In genomic region chr13:40916321-40917160, GRCm38 (mm10) we compare ENCODE assay signal across 7 mouse cellular contexts. TPM values are rescaled to one million over a fixed set of nuclear protein-coding genes. Genes with fewer than 3 reads are reported as not detected.
DNase-seq lines count a peak whose midpoint lies in the region; ATAC-seq and TF ChIP-seq lines count a peak whose summit lies in the region.

No protein-coding gene starts in this region.

- H3K27ac ChIP-seq in MEL (ENCODE audit: control insufficient read depth, low read depth, low read length): no peak overlapping the region

- no peak for ATAC-seq in cerebellum, adult (ENCODE audit: insufficient number of reproducible peaks, low FRiP score, low TSS enrichment)

- TF ChIP-seq CTCF in C2C12 (IDR thresholded peaks at IDR 0.05; ENCODE audit: control insufficient read depth, insufficient read depth, insufficient read length): no peak
- TF ChIP-seq CTCF in MEL (IDR thresholded peaks at IDR 0.05 in 2 of 3, conservative IDR thresholded peaks at IDR 0.05 in 1 of 3; ENCODE audit: control insufficient read depth in 1 of 3, insufficient read depth in 1 of 3, low read depth in 2 of 3, low read length in 3 of 3, poor library complexity in 1 of 3, severe bottlenecking in 1 of 3): no peak

- H3ac ChIP-seq in C2C12 (ENCODE audit: control insufficient read depth, insufficient read length, low read depth): no peak overlapping the region

- no peak for TF ChIP-seq POLR2A in MEL (IDR thresholded peaks at IDR 0.05; ENCODE audit: control insufficient read depth in 1 of 2, insufficient read depth in 1 of 2, low read depth in 1 of 2, low read length in 2 of 2, poor library complexity in 1 of 2)

- TF ChIP-seq RAD21 in MEL (IDR thresholded peaks at IDR 0.05; ENCODE audit: low read depth, low read length): no peak

- no peaks in the 10 kb centered on the region for H3K9me3 ChIP-seq in MEL (replicated peaks; ENCODE audit: insufficient read depth, low read length)
- H3K9me3 ChIP-seq in megakaryocyte, embryonic 14.5 days: no peaks in the 10 kb centered on the region

- peaks cover 4 to 26% of the 10 kb centered on the region in 2 experiments; a peak in 3 of 4 replicates for H3K4me1 ChIP-seq in MEL (ENCODE audit: control insufficient read depth in 1 of 2, insufficient read depth in 2 of 2, low read length in 2 of 2)
- H3K4me1 ChIP-seq in megakaryocyte, embryonic 14.5 days: peaks cover 46% of the 10 kb centered on the region

- H3K79me3 ChIP-seq in C2C12 (ENCODE audit: low read depth): peaks cover 16% of the 10 kb centered on the region

- no peak for TF ChIP-seq EP300 in MEL (IDR thresholded peaks at IDR 0.05; ENCODE audit: low read depth in 1 of 2, low read length in 2 of 2)

- no peak overlapping the region for H3K9ac ChIP-seq in MEL (ENCODE audit: control insufficient read depth, low read depth, low read length, poor library complexity, severe bottlenecking)

- peaks cover 39% of the 10 kb centered on the region for H3K79me2 ChIP-seq in C2C12 (ENCODE audit: control insufficient read depth, insufficient read depth)
- H3K79me2 ChIP-seq in MEL (ENCODE audit: control insufficient read depth, insufficient read depth, low read length, poor library complexity): no peaks in the 10 kb centered on the region

- H3K27me3 ChIP-seq in C2C12 (ENCODE audit: control insufficient read depth, insufficient read depth, insufficient read length) (no peaks in the 10 kb centered on the region), MEL (ENCODE audit: control insufficient read depth in 1 of 2, insufficient read depth in 2 of 2, low read length in 2 of 2) (no peaks in the 10 kb centered on the region; a peak in 1 of 4 replicates)
- H3K27me3 ChIP-seq in megakaryocyte, embryonic 14.5 days (replicated peaks): peaks cover 21% of the 10 kb centered on the region

- no peak for DNase-seq in MEL (ENCODE audit: low read depth, low spot score)
- peak; percentile 66 for DNase-seq in forelimb bud, embryonic 11.5 days (ENCODE audit: low read depth, low spot score)
- no peak for DNase-seq in cerebellum, postnatal 14 days
- no peak for DNase-seq in layer of hippocampus, postnatal 14 days (ENCODE audit: low spot score in 2 of 2)

- H3K4me3 ChIP-seq in C2C12 (ENCODE audit: insufficient read depth, poor library complexity, severe bottlenecking) (peak overlapping the region; percentile 45), MEL (ENCODE audit: control insufficient read depth in 1 of 2, insufficient read depth in 1 of 2, low read depth in 2 of 2, low read length in 2 of 2) (peak overlapping the region; percentile 68 to 74)
- H3K4me3 ChIP-seq in megakaryocyte, embryonic 14.5 days (replicated peaks): peak overlapping the region; percentile 92

- H3K36me3 ChIP-seq in C2C12 (ENCODE audit: control insufficient read depth, insufficient read depth) (no peaks in the 10 kb centered on the region), MEL (ENCODE audit: control insufficient read depth in 1 of 2, insufficient read depth in 2 of 2, low read length in 2 of 2) (peaks cover 0 to 13% of the 10 kb centered on the region in 2 experiments; a peak in 2 of 4 replicates)
- H3K36me3 ChIP-seq in megakaryocyte, embryonic 14.5 days (replicated peaks; ENCODE audit: low read length): peaks cover 14% of the 10 kb centered on the region

TF ChIP-seq in C2C12, 6 proteins besides CTCF, POLR2A, EP300 and RAD21:
- no peak for TF ChIP-seq USF1 (IDR thresholded peaks at IDR 0.05; ENCODE audit: low read depth)
- no peak for TF ChIP-seq MYOD1 (IDR thresholded peaks at IDR 0.05; ENCODE audit: control insufficient read depth, insufficient read length, low read depth)
- TF ChIP-seq MAX (IDR thresholded peaks at IDR 0.05): no peak
- peak; percentile 69 for TF ChIP-seq FOSL1 (IDR thresholded peaks at IDR 0.05; ENCODE audit: insufficient read depth, low read length, poor library complexity, severe bottlenecking)
- no peak for TF ChIP-seq MYOG (IDR thresholded peaks at IDR 0.05; ENCODE audit: control insufficient read depth, extremely low read depth, insufficient read length)
- TF ChIP-seq CEBPB (IDR thresholded peaks at IDR 0.05; ENCODE audit: low read depth): peak; percentile 18
TF ChIP-seq in C2C12: peak in this region for 2.

TF ChIP-seq in MEL, 35 proteins besides CTCF, POLR2A, EP300 and RAD21:
- TF ChIP-seq NRF1 (IDR thresholded peaks at IDR 0.05; ENCODE audit: insufficient read depth, low read depth, low read length, poor library complexity, severe bottlenecking): no peak
- no peak for TF ChIP-seq ELF1 (IDR thresholded peaks at IDR 0.05; ENCODE audit: low read depth, low read length)
- no peak for TF ChIP-seq MYC (IDR thresholded peaks at IDR 0.05; ENCODE audit: low read depth, low read length)
- TF ChIP-seq UBTF (IDR thresholded peaks at IDR 0.05; ENCODE audit: borderline replicate concordance, insufficient read depth, low read depth, low read length): no peak
- no peak for TF ChIP-seq BHLHE40 (IDR thresholded peaks at IDR 0.05; ENCODE audit: borderline replicate concordance, low read depth, low read length)
- TF ChIP-seq HCFC1 (IDR thresholded peaks at IDR 0.05; ENCODE audit: low read depth, low read length): no peak
- no peak for TF ChIP-seq NELFE (IDR thresholded peaks at IDR 0.05; ENCODE audit: low read depth, low read length)
- no peak for TF ChIP-seq MYB (IDR thresholded peaks at IDR 0.05; ENCODE audit: low read depth, low read length)
- no peak for TF ChIP-seq CHD2 (IDR thresholded peaks at IDR 0.05; ENCODE audit: low read length)
- TF ChIP-seq SIN3A (IDR thresholded peaks at IDR 0.05; ENCODE audit: low read length): no peak
- TF ChIP-seq CHD1 (IDR thresholded peaks at IDR 0.05; ENCODE audit: low read depth, low read length): no peak

RNA-seq across cellular contexts. Expression of gene Gcnt2, which starts 57.0 kb away (rescaled TPM):
- polyA plus RNA-seq in C2C12 (2012; fragmentation: generic; extraction: Trizol) (6.3 TPM), MEL (2012; ENCODE audit: insufficient read depth in 1 of 2, insufficient read length in 2 of 2, low read depth in 1 of 2, low replicate concordance in 2 of 2, missing spikeins in 1 of 2) (under 1 TPM in 1 of 2 experiments, not detected in 1; 0.03 TPM)
- 0.04 TPM in 1 of 2 replicates, not detected in the other for total RNA-seq in MEL (2012; rRNA removed)
- polyA plus RNA-seq in megakaryocyte, embryonic 14.5 days (2012; ENCODE audit: insufficient read depth, low replicate concordance): 0.41 and 0.82 TPM in 2 replicates
- 10 to 100 TPM; 13.9 to 14.1 TPM for total RNA-seq in layer of hippocampus, postnatal 14 days (2021)
